Mouse (Mus musculus): Measurements from ENCODE around the gene H60b. TPM values are rescaled to one million over a fixed set of nuclear protein-coding genes. Genes with fewer than 3 reads are reported as not detected.

Gene H60b
- polyA plus RNA-seq (2014; fragmentation: Illumina TruSeq; extraction: RNeasy Lipid Tissue Mini Kit (QIAGEN cat#74804); ENCODE audit: low replicate concordance) = not detected

GRCm38 (mm10) chr10:22158310-22158999, at the start of gene H60b, which contains the start of gene Raet1e:
H60b (plus strand) TSS chr10:22158586.
Raet1e (plus strand) TSS chr10:22158569.

GRCm38 (mm10) chr10:22149073-22149690, 9.2 kb upstream of the H60b start, which contains the start of gene E030030I06Rik:
E030030I06Rik (minus strand) TSS chr10:22149270.

Other genes starting within 250 kb of the H60b start
- gene 4930444G20Rik, start 90.5 kb upstream of the H60b start, polyA plus RNA-seq (2014; fragmentation: Illumina TruSeq; extraction: RNeasy Lipid Tissue Mini Kit (QIAGEN cat#74804); ENCODE audit: low replicate concordance) = not detected
- 0.97 TPM for gene E030030I06Rik, start 9.3 kb upstream of the H60b start, polyA plus RNA-seq (2014; fragmentation: Illumina TruSeq; extraction: RNeasy Lipid Tissue Mini Kit (QIAGEN cat#74804); ENCODE audit: low replicate concordance)
- gene Raet1e, start within 50 bp of the H60b start, polyA plus RNA-seq (2014; fragmentation: Illumina TruSeq; extraction: RNeasy Lipid Tissue Mini Kit (QIAGEN cat#74804); ENCODE audit: low replicate concordance) = 1.2 TPM
- 0.33 TPM for gene Raet1d, start 202.0 kb downstream of the H60b start, polyA plus RNA-seq (2014; fragmentation: Illumina TruSeq; extraction: RNeasy Lipid Tissue Mini Kit (QIAGEN cat#74804); ENCODE audit: low replicate concordance)